Mouse (Mus musculus) embryonic fibroblast, embryonic 13.5 days (primary cell): ENCODE measurements around the gene Scml4. TPM values are rescaled to one million over a fixed set of nuclear protein-coding genes. Genes with fewer than 3 reads are reported as not detected.

Experiments used
- H3K27ac ChIP-seq: 2 replicates; pipeline ENCODE4 v1.5.1; 2012; ENCODE audit warnings: low read length, control low read depth, inconsistent platforms; ENCODE audit not compliant: insufficient read depth
- H3K4me1 ChIP-seq: 2 replicates; pipeline ENCODE4 v1.6.1; 2011; ENCODE audit warnings: low read length; ENCODE audit not compliant: control insufficient read depth, insufficient read depth
- H3K4me3 ChIP-seq: 2 replicates; pipeline ENCODE4 v1.5.1; 2011; ENCODE audit warnings: mild to moderate bottlenecking, control low read depth, low read length; ENCODE audit not compliant: insufficient read depth
- CTCF ChIP-seq: IDR thresholded peaks from 2 replicates; pipeline ENCODE4 v1.5.1; 2011; ENCODE audit warnings: mild to moderate bottlenecking, control low read depth, low read length, moderate library complexity, borderline replicate concordance; ENCODE audit not compliant: insufficient read depth
- POLR2A ChIP-seq: IDR thresholded peaks from 2 replicates; pipeline ENCODE4 v1.6.1; 2011; ENCODE audit warnings: low read depth, mild to moderate bottlenecking, control low read depth, low read length, moderate library complexity
- polyA plus RNA-seq: library from polyadenylated mRNA; stranded (reverse); fragments of >200 nt; gene quantifications from 2 replicates; pipeline ENCODE4 v1.2.4, GENCODE M21; 2011; ENCODE audit warnings: low read depth; ENCODE audit not compliant: missing spikeins, insufficient read length

Scml4 gene
- polyA plus RNA-seq, 1 experiment = 0.72 TPM

DNA sequence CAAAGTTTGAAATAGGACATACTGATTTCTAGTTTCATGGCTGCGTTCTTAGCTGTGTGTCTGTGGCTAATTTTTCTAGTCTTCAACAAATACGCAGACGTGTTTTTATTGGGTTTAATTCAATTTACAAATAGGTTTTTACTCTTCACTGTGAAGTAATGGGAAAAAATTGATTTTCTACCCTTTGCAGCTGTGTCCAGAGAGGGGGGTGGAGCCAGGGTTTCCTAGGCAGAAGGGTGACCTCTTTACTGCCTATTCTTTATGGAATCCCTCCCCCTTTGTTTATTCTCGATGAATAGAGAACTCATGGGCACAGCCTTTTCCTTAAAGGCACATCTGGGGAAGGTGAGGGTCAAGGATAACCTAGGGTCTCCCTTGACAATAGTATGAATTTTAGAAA lies 98.5 kb downstream of the Scml4 start:
- TF ChIP-seq POLR2A (no peak), CTCF (no peak)
- no peak overlapping the region for H3K27ac ChIP-seq
- H3K4me3 ChIP-seq = no peak overlapping the region
- H3K4me1 ChIP-seq = no peaks in the 10 kb centered on the region

- Histone ChIP-seq H3K4me3 (no peak overlapping the region), H3K4me1 (no peaks in the 10 kb centered on the region), H3K27ac (no peak overlapping the region)
- TF ChIP-seq CTCF (no peak), POLR2A (no peak)
These were observed 101.6 kb downstream of the Scml4 start for GRCm38 (mm10) chr10:42961771-42962170.

- no peaks in the 10 kb centered on the region for H3K4me1 ChIP-seq
- H3K4me3 ChIP-seq = no peak overlapping the region
- no peak overlapping the region for H3K27ac ChIP-seq
- no peak for TF ChIP-seq CTCF
- TF ChIP-seq POLR2A = no peak
These were observed 102.0 kb downstream of the Scml4 start for GRCm38 (mm10) chr10:42962181-42962601.

- Histone ChIP-seq H3K4me1 (no peaks in the 10 kb centered on the region), H3K4me3 (no peak overlapping the region), H3K27ac (no peak overlapping the region)
- TF ChIP-seq CTCF (no peak), POLR2A (no peak)
These were observed 102.5 kb downstream of the Scml4 start for GRCm38 (mm10) chr10:42962655-42963054.

DNA sequence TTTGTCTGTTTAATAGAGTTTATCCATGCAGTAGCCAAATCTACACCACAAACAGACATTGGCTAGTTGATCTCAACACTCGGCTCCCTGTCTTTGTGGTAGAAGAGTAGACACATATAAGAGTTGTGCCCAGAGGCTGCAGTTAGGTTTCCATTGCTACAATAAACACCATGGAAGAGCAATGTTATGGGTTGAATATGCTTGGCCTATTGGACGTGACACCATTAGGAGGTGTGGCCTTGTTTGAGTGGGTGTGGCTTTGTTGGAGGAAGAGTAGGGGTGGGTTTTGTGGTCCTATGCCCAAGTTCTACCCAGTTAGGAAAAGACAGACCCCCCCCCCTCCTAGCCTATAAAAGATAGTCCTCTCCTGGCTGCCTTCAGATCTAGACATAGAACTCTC lies 102.9 kb downstream of the Scml4 start:
- H3K4me1 ChIP-seq = no peaks in the 10 kb centered on the region
- H3K27ac ChIP-seq = no peak overlapping the region
- TF ChIP-seq CTCF (no peak), POLR2A (no peak)
- H3K4me3 ChIP-seq = no peak overlapping the region

- H3K4me3 ChIP-seq = no peak overlapping the region
- no peak overlapping the region for H3K27ac ChIP-seq
- no peaks in the 10 kb centered on the region for H3K4me1 ChIP-seq
- TF ChIP-seq CTCF (no peak), POLR2A (no peak)
These were observed 108.2 kb downstream of the Scml4 start for GRCm38 (mm10) chr10:42968332-42968731.

DNA sequence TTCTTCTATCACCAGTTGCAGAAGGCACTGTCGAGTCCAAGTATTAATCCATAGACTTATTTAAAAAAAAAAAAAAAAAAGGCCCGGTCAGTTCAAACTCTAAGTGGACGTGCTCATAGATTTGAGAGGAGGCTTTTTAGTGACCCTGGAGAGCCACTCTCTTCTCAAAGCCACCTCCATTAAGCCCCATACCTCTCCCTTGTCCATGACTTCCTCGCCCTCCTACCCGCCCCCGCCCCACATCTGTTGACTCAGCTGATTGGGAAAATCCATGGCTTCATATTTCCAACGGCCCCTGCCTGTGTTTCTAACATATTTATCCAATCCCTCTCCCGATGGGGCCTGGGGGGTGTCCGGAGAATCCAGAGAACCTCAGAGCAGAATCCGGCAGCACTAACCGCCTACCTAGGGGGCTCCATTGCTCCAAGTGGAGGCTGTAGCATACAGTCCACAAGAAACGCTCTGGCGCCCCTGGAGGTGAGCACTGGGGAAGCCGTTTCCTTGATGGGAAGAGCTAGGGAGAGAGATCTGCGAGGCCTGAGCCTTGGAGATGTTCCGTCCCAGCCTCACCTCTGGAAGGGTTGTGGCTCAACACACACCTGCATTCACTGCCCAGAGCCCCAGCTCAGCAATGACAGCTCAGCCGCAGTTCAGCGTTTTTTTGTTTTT lies 112.5 kb downstream of the Scml4 start:
- Histone ChIP-seq H3K4me3 (no peak overlapping the region), H3K27ac (no peak overlapping the region), H3K4me1 (no peaks in the 10 kb centered on the region)
- TF ChIP-seq CTCF (peak; percentile 37; the same call in 1 of the 2 replicates), POLR2A (no peak)

DNA sequence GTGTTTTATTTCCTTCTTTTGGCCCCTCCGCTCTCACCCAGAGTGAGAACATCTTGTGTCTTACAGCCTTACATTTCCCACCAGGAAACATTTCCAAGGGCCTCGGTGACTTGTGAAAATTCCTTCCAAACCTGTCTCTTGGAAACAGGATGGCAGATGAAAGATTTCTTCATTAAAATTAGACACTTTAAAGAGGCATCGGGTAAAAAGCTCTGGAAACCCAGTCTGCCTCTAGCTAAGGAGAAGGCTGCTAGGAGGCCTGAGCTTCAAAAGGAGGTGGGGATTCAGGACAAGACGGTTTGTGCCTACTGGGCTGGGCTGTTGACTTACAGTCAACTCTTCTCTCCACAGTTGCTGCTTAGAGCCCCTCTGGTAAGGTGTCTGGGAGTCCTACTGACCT lies 113.4 kb downstream of the Scml4 start:
- H3K4me3 ChIP-seq = no peak overlapping the region
- no peak overlapping the region for H3K27ac ChIP-seq
- TF ChIP-seq CTCF (no peak), POLR2A (no peak)
- no peaks in the 10 kb centered on the region for H3K4me1 ChIP-seq

DNA sequence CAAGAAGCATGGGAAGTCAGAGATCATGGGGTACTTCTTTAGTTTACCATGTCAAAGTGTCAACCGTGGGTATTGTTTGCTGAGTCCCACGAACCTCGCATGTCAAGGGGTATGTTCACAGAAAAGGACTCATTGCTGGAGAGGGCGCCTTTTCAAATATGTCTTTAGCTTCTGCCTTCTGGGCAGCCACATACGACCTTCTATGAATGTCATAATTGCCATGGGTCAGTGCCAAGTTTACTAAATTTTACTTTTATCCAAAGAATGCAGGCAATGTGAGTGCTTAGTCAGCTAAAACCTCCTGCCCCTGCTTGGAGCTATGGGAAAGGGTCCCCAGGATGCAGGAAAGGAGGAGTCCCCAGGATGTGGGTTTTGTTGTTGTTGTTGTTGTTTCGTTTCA lies 116.4 kb downstream of the Scml4 start:
- H3K4me3 ChIP-seq = no peak overlapping the region
- TF ChIP-seq CTCF (no peak), POLR2A (no peak)
- H3K4me1 ChIP-seq = no peaks in the 10 kb centered on the region
- H3K27ac ChIP-seq = no peak overlapping the region

DNA sequence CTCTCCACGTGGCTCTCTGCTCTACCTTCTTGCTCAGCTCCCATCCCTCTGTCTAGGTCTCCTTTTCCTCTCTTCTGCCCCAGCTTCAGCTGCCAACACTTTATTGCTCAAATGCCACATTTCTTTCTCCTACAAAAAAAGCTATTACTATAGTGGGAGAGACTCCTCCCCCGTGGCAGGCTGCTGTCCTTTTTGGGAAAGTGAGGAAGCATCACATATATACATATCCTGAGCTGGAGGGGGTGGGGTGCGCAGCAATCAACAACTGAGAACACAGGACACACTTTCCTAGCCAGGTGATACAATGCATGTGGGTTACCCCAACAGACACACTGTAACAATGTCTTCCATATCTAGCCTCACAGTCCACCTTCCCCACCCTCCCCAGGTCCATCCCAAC lies 118.2 kb downstream of the Scml4 start:
- TF ChIP-seq POLR2A = no peak
- TF ChIP-seq CTCF = no peak

More for the DNA sequence above, 118.2 kb downstream of the Scml4 start:
- H3K4me3 ChIP-seq = no peak overlapping the region
- no peak overlapping the region for H3K27ac ChIP-seq
- no peaks in the 10 kb centered on the region for H3K4me1 ChIP-seq
